Mouse (Mus musculus): Measurements from ENCODE around the gene Bcat2.

- no peak for TF ChIP-seq POLR2A (IDR thresholded peaks at IDR 0.05; ENCODE audit: borderline replicate concordance, insufficient read depth, low read length)
- no peak for TF ChIP-seq CTCF (IDR thresholded peaks at IDR 0.05; ENCODE audit: borderline replicate concordance, insufficient read depth, low read depth, low read length)
Observed at GRCm38 (mm10) chr7:45549641-45550436, 20.1 kb upstream of the Bcat2 start.

Data from cerebellum, adult 2 months (tissue).